Mouse (Mus musculus) liver, embryonic 14.5 days (tissue): Measurements from ENCODE around the gene Atp5j.

Source experiments
- CTCF ChIP-seq: IDR thresholded peaks from 2 replicates; pipeline ENCODE4 v1.5.1; 2016; ENCODE audit warnings: antibody characterized with exemption, low read depth, control low read depth
- EP300 ChIP-seq: IDR thresholded peaks from 2 replicates; pipeline ENCODE4 v1.6.1; 2016; ENCODE audit warnings: antibody characterized with exemption, low read depth

DNA sequence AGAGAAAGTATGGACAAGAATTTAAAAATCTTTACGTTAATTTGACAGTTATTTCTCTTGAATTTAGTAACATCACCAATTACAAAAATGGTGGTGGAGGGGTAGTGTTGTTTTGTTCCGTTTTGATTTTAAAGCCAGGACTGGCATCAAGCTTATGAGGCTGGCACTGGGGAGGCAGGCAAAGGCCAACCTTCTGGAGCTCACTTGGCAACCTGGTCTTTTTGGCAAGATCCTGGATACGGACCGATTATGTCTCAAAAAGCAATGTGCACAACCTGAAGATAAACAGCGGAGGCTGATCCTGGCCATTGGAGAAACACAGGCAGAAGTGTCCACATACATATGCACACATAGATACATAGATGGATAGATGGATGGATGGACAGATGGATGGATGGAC is 2.7 kb downstream of the Atp5j start:
- TF ChIP-seq CTCF (no peak), EP300 (no peak)
